Mouse (Mus musculus) right cerebral cortex, postnatal 10 days (tissue): ENCODE data around the gene Col2a1.

Source experiments
- DNase-seq, 2 experiments: peaks; one replicate each; pipeline ENCODE4 v3.0.0; 2021; ENCODE audit warnings: low spot score in 2 of 2

Gene Col2a1

GRCm38 (mm10) chr15:98003822-98004739 is at the start of gene Col2a1:
Col2a1 (minus strand) TSS chr15:98004695.
- DNase-seq: no peak

DNA sequence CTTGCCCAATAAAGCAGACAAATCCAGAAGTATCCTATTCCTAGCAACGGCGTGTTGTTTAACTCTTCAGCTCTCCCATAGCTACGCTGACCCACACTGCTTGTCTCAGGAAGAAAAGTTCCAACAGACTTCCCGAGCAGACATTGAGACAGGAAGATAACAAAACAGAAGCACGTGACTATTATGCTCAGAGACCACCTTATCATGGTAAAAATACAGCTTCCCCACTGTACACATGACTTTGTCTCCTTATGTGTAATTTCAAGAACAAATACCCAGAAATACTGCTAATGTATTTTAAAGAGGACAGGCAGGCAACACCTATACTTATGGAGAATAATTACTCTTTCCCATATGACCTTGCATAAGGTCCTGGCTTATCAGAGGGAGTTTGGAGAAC is 47.2 kb upstream of the Col2a1 start:
- no peak for DNase-seq

DNA sequence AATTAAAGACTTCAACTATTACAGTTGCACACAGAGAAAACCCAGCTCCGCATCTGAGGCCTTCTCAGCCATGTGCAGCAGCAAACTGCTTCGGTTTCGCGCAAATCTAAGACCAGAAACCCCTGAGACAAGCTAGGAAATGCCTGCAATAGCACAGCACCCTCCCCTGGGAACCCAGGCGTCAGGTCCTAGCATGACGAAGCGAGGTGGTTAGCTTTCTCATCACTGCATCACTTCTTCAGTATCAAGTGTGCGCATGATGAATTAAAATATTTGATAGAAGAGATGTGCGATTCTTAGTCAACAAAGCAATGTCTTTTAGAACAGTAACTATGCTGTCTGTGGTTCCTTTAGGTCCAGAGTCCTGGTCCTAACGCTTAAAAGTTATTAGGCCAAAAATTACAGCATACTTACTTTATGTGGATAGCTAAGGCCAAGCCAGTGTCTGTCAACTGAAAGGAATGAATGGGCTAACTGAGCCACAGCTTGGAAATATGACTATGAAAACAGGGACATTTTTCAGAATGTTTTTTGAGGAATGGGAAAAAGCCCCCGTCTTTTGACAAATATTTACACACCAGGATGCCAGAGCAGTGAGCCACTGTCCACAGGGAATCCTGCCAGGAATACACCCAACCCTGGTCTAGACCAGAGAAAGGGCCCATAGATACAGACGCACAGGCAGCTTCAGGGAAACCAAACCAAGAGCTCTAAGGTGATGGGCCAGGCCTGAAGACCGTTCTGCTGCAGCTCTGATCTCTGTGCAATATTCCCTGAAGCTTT is 44.6 kb upstream of the Col2a1 start:
- no peak for DNase-seq

- peak in 1 of 2 experiments; percentile 19 for DNase-seq
Measured at GRCm38 (mm10) chr15:98044387-98044786, 39.9 kb upstream of the Col2a1 start.

DNA sequence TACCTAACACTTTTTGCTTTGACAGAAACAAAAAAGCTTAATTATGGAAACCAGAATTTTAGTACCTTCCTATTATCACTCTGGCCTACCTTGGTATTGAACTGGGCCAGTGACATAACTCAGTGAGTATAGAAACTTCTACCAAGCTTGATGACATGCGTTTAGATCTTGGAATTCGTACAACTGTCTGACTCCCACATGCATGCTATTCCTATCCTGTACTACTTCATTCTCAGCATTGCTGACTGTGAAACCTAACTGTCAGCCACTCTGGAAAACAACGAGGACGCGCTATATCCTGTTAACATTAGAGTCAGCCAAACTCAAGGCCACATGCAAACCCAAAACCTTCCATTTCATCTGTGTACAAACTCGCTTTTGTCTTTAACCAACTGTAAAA is 39.5 kb upstream of the Col2a1 start:
- DNase-seq: no peak

GRCm38 (mm10) chr15:98042508-98042907 is 38.0 kb upstream of the Col2a1 start:
- DNase-seq: no peak

DNA sequence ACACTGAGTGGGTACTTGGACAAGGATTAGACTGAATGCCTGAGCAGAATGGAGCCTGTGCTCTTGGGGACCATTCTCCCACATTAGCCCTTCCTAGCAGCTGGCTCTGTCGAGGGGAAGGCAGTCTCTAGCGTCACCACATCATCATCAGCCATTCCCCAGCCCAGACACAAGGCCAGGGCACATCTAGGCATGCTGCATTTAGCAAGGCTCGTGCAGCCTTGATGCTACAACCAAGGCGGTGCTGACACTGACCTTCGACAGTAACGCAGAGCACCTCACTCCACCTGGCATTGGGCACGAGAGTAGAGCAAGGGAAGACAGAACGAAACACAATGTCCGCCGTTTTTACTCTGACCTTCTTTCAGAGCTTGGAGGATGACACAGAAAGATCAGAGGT is 35.2 kb upstream of the Col2a1 start:
- no peak for DNase-seq

DNA sequence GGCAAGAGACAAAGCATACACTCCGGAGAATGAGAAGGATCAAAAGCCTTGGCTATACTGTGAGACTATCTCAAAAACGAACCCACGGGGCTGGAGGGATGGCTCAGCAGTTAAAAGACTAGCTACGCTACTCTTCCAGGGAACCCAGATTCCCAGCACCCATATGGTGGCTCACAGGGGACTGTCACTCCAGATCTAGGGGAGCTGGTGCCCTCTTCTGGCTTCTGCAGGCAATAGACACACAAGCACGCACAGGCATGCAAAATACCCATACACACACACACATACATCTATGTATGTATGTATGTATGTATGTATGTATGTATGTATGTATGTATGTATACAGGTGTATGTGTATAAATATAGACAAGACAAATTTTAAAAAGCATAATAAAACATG is 32.1 kb upstream of the Col2a1 start:
- no peak for DNase-seq

GRCm38 (mm10) chr15:98035076-98035755 is 30.7 kb upstream of the Col2a1 start:
- no peak for DNase-seq

- no peak for DNase-seq
Measured at GRCm38 (mm10) chr15:98033233-98033748, 28.8 kb upstream of the Col2a1 start.

DNA sequence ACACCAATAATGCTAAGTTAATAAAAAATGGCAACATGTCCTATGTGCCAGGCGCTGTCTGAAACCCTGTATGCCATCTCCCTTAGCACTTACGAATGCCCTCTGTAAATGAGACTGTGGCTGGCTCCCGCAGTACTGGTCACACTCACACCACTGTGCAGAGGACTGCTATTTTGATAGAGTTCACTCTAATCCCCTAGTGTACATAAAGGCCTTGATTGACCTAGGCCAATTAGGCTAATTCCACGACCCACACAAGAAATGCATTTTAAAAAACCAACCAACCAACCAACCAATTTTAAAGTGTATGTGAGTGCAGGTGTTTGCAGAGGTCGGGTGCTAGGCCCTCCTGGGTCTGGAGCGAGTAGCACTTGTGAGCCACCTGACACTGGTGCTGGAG is 25.3 kb upstream of the Col2a1 start:
- DNase-seq: no peak

DNA sequence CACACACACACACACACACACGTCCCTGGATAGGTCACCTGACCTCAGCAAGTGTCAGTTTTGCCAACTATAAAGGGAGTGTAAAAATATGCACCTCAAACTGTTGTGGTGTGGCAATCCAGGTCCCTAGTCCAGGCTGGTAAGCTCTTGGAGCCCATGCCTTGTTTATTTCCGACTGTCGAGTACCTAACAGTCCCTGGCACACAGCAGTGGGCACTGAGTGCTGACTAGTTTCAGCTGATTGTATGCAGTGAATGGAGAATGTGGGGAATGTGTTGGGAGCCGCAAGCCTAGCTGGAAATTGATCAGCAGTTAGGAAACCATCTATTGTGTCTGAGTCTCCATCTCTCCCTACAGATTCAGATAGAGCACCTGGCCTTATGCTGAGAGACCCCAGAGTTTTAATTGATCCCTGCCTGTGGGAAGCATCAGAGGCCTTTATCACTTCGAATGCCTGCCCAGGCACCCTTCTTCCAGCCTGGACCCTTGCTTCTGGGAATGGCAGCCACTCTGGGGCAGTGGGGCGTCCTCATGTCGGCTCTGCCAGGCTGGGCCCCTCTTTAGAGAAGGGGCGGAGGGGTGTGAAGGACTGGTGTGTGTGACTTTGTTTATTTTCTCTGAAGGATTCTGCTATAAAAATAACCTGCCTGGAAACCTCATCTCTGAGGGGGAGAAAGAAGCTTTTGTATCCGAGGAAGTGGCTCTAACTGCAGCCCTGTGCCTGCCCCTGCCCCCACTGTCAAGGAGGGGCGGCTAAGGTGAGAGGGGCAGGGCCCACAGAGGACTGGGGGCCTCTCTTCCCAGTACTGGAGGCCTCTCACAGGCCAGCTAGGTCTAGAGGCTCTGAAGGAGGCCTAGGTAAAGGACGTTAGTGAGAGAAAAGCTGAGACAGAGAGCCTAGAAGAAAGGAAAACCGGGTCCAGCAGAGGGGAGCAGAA is 22.7 kb upstream of the Col2a1 start:
- no peak for DNase-seq

DNA sequence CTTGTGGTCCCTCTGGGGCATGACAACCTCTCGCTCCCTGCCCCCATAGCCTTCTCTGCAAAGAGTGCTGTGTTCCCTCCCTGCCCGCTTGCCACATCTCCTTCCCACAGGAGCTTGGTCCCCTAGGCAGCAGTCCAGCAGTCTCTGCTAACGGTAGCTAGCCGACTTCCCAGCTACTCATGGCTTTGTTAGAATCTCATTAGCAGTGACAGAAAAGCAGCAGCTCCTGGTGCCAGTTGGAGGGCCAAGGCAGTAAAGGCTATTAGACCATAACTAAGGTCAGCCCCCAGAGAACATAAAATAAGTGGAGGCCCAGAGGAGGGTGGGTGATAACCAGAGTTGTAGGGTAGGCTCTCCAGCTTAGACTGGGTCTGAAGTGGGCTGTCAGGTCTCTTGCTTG is 21.1 kb upstream of the Col2a1 start:
- DNase-seq: peak; percentile 52 to 60

GRCm38 (mm10) chr15:98023137-98023536 is 18.6 kb upstream of the Col2a1 start:
- no peak for DNase-seq

- DNase-seq: no peak
Measured at GRCm38 (mm10) chr15:98021886-98022285, 17.4 kb upstream of the Col2a1 start.

- DNase-seq: no peak
Measured at GRCm38 (mm10) chr15:98019047-98019446, 14.6 kb upstream of the Col2a1 start.

GRCm38 (mm10) chr15:98017925-98018324 is 13.4 kb upstream of the Col2a1 start:
- no peak for DNase-seq

- no peak for DNase-seq
Measured at GRCm38 (mm10) chr15:98012810-98013209, 8.3 kb upstream of the Col2a1 start.

GRCm38 (mm10) chr15:98005181-98005580 is 686 bp upstream of the Col2a1 start:
- no peak for DNase-seq

- DNase-seq: no peak
Measured at GRCm38 (mm10) chr15:98004740-98005159, 255 bp upstream of the Col2a1 start.
